Mouse (Mus musculus) embryonic facial prominence, embryonic 12.5 days (tissue): ENCODE data around the gene Rgs11. TPM values are rescaled to one million over a fixed set of nuclear protein-coding genes. Genes with fewer than 3 reads are reported as not detected.

Experiments used
- ATAC-seq: fragments of 200-750 bp; cut with Nextera tagmentation; 2 replicates; pipeline ENCODE4 v1.8.0; 2017; ENCODE audit not compliant: insufficient number of reproducible peaks, insufficient read depth, low FRiP score, low TSS enrichment
- H3K27ac ChIP-seq: fragments of 300-500 bp; sonication (generic); 2 replicates; pipeline ENCODE4 v1.5.1; 2016; ENCODE audit warnings: mild to moderate bottlenecking
- H3K27me3 ChIP-seq: fragments of 300-500 bp; sonication (generic); 2 replicates; pipeline ENCODE4 v1.6.1; 2016; ENCODE audit warnings: mild to moderate bottlenecking, moderate library complexity
- H3K36me3 ChIP-seq: fragments of 300-500 bp; sonication (generic); 2 replicates; pipeline ENCODE4 v1.6.1; 2016; ENCODE audit warnings: mild to moderate bottlenecking
- H3K4me1 ChIP-seq: fragments of 300-500 bp; sonication (generic); 2 replicates; pipeline ENCODE4 v1.6.1; 2016
- H3K4me2 ChIP-seq: fragments of 300-500 bp; sonication (generic); replicated peaks from 2 replicates; pipeline ENCODE4 v1.6.1; 2016; ENCODE audit warnings: mild to moderate bottlenecking, moderate library complexity
- H3K4me3 ChIP-seq: fragments of 300-500 bp; sonication (generic); 2 replicates; pipeline ENCODE4 v1.5.1; 2016; ENCODE audit warnings: mild to moderate bottlenecking
- H3K9ac ChIP-seq: fragments of 300-500 bp; sonication (generic); 2 replicates; pipeline ENCODE4 v1.6.1; 2016; ENCODE audit warnings: mild to moderate bottlenecking, moderate library complexity
- H3K9me3 ChIP-seq: fragments of 300-500 bp; sonication (generic); 2 replicates; pipeline ENCODE4 v1.6.1; 2016; ENCODE audit warnings: mild to moderate bottlenecking, moderate library complexity
- WGBS: fragments of 180-500 bp; shearing (Covaris S2); methylation state at CpG from one replicate; pipeline ENCODE4 v1.1.7; 2016; 5-methylcytosine and 5-hydroxymethylcytosine counted together
- polyA plus RNA-seq: library from polyadenylated mRNA; unstranded; fragments of >200 nt; fragmentation: Nextera tagmentation; extraction: Ambion mirVana; gene quantifications from 2 replicates; pipeline ENCODE4 v1.2.1, GENCODE M21; 2016

Rgs11 gene
- polyA plus RNA-seq, 1 experiment from 2014 or later: 4.9 TPM

DNA sequence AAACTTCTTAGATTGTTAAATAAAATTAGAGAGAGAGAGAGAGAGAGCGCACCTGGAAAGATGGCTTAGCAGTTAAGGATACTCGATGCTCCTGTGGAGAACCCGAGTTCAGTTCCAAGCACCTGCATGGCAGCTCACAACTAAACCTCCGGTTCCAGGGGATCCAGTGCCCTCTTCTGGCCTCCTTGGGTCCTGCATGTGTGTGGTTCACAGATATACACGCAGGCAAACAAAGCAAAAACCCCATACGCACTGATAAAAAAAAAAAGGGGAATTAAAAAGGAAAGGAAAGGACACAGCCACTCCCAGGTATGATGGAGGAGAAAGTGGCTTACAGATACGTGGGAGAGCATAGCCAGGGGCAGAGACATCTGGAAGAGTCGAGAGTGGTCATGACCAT, 30.1 kb downstream of the Rgs11 start:
- Histone ChIP-seq H3K4me2 (no peak overlapping the region), H3K4me3 (no peak overlapping the region), H3K9me3 (no peaks in the 10 kb centered on the region), H3K9ac (no peak overlapping the region), H3K27me3 (no peaks in the 10 kb centered on the region), H3K4me1 (no peaks in the 10 kb centered on the region), H3K36me3 (no peaks in the 10 kb centered on the region), H3K27ac (no peak overlapping the region)
- no peak for ATAC-seq
- WGBS: 72% methylated on average over 8 of the region's 8 CpGs

DNA sequence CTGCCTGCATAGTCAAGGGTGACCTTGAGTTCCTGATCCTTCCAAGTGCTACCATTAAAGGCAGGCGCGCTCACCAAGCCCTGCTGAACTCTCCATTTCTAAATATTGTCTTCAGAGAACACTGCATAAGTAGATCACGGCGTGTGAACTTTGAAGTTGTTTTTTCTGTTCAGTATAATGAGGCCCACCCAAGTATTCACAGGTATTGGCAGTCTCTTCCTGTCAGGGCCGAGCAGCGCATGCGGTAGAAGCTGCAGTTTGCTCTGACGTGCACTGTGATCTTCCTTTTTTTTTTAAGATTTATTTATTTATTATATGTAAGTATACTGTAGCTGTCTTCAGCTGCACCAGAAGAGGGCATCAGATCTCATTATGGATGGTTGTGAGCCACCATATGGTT, 31.6 kb downstream of the Rgs11 start:
- H3K27me3 ChIP-seq: no peaks in the 10 kb centered on the region
- no peak for ATAC-seq
- no peaks in the 10 kb centered on the region for H3K9me3 ChIP-seq
- no peak overlapping the region for H3K9ac ChIP-seq
- H3K4me1 ChIP-seq: no peaks in the 10 kb centered on the region
- H3K27ac ChIP-seq: no peak overlapping the region
- H3K36me3 ChIP-seq: no peaks in the 10 kb centered on the region
- H3K4me2 ChIP-seq: no peak overlapping the region
- no peak overlapping the region for H3K4me3 ChIP-seq
- 87% methylated on average over 8 of the region's 8 CpGs for WGBS

DNA sequence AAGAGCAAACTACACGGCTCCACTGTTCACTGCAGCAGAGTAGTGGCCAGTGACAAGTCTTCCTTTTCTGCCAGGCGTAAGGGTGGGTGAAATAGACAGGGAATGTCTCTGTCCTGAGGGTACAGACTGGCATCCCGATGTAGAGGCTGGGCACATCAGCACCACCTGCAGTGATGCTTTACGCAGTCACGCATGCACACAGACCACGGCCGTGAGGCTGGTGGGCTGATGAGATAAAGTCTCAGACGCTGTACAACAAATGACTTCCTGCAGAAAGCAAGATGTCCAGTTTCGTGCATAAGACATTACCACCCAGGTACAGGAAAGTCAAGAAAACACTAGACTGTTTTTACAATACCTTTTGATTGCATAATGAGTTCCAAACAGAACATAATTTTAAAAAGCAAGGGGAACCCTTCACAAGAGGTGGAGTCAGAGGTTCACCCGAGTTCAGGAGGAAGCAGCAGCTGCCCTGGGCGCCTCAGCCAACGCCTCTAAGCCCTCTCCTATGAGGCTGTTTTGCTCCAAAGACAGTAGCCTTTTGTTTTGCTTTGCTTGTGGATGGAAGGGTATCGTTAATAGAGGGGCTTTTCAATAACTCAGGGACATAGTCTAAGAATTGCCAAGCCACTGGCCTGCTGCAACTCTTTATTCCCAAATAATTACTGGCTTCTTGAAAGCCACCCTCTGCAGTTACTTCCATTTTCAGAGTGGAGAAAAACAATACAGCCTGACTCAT, 32.5 kb downstream of the Rgs11 start:
- Histone ChIP-seq H3K27ac (0 out of 2 replicates have a peak overlapping the region, but pooled peaks have one; percentile 47), H3K4me2 (no peak overlapping the region), H3K4me3 (no peak overlapping the region), H3K27me3 (no peaks in the 10 kb centered on the region), H3K9ac (no peak overlapping the region), H3K36me3 (no peaks in the 10 kb centered on the region), H3K9me3 (no peaks in the 10 kb centered on the region), H3K4me1 (no peaks in the 10 kb centered on the region)
- WGBS: 34% methylated on average over 13 of the region's 13 CpGs
- no peak for ATAC-seq

DNA sequence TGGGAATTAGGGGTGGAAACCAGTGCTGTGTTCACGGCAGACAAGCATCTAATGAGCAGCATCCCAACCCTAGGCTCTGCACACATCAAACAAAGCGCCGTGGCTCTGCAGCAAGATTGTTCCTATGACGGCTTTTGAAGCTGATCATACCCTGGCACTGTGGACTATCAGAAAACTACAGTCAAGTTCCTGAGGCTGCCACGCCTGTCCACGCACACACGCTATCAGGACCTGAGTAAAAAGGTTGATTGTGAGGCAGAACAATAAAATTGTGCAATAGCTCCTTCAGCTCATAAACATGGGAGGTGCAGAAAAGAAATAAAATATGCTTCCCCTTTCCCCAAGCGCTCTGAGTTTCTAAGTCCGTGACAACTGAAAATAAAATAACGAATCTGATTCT, 34.9 kb downstream of the Rgs11 start:
- Histone ChIP-seq H3K4me1 (peaks cover under 1% of the 10 kb centered on the region; the same call in 1 of the 2 replicates), H3K9me3 (no peaks in the 10 kb centered on the region), H3K9ac (no peak overlapping the region), H3K36me3 (no peaks in the 10 kb centered on the region), H3K4me2 (no peak overlapping the region), H3K4me3 (no peak overlapping the region), H3K27me3 (no peaks in the 10 kb centered on the region), H3K27ac (no peak overlapping the region)
- no peak for ATAC-seq
- WGBS: 85% methylated on average over 10 of the region's 10 CpGs

DNA sequence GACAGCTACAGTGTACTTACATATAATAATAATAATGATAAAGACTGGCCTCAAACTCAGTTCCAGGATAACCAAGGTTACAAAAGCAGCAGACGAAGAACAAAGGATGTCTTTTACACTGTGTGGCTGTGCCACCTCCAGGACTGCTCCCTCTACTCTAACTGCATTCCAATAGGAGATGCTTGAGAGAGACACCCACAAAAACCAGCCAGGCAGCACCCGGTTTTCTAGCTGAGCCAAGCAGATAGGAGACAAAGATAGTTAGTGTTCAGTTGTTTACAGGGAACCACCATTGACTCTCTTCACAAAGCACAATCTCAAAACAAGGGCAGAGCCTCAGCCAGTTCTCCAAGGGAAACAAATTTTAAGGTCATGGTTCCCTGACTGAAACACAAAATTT, 36.8 kb downstream of the Rgs11 start:
- H3K27ac ChIP-seq: no peak overlapping the region
- H3K4me2 ChIP-seq: no peak overlapping the region
- no peaks in the 10 kb centered on the region for H3K36me3 ChIP-seq
- WGBS: 73% methylated on average over 2 of the region's 2 CpGs
- no peak overlapping the region for H3K4me3 ChIP-seq
- H3K9me3 ChIP-seq: no peaks in the 10 kb centered on the region
- no peak for ATAC-seq
- H3K27me3 ChIP-seq: no peaks in the 10 kb centered on the region
- H3K4me1 ChIP-seq: peaks cover 10% of the 10 kb centered on the region; the same call in 1 of the 2 replicates
- no peak overlapping the region for H3K9ac ChIP-seq

DNA sequence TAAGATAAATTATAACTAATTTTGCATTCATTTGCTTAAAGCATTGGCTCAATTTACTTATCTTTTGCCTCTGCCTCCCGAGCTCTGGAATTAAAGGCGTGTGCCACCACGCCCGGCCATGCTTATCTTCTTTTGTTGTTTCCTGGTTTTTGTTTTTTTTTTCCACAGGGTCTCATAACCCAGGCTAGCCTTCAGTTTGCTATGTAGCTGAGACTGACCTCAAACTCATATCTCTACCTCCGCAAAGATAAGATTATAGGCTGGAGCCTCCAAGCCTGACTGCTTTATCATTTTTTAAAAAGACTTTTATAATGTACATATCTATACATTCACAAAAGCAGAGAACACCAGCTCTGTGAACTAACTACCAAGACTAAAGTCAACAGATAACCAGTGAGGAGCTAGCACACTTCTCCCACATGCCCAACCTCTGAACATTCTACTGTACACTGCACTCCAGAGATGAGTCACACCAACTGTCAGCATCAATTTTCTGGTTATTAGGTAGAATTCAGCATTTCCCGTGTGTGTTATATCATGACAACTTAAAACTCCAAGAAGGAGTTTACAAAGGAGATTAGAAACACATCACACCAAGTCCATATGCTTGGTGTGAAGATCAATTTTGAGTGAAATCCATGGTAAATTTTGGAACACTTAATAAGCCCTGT, 37.5 kb downstream of the Rgs11 start:
- no peak overlapping the region for H3K4me3 ChIP-seq
- H3K4me1 ChIP-seq: peaks cover 10% of the 10 kb centered on the region; the same call in 1 of the 2 replicates
- no peak overlapping the region for H3K9ac ChIP-seq
- ATAC-seq: no peak
- no peaks in the 10 kb centered on the region for H3K36me3 ChIP-seq
- 79% methylated on average over 6 of the region's 6 CpGs for WGBS
- H3K4me2 ChIP-seq: no peak overlapping the region
- H3K9me3 ChIP-seq: no peaks in the 10 kb centered on the region
- no peaks in the 10 kb centered on the region for H3K27me3 ChIP-seq
- no peak overlapping the region for H3K27ac ChIP-seq

DNA sequence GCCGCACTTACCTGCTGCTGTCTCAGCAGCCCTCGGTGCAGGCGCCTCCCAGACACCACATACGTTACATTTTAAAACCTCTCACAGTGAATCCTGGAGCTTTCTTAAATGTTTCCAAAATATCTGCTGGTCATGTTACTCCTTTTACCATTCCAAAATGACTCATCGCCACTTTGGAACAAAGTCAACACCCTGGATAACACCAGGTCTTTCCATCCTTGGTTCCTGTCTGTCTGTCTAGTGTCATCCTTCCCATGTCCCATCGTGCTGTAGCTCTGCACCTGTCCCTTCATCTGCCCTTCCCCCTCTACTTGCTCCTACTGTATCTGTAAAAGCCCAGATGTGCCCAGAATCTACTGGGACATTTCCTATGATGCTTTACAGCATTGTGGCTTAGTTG, 38.2 kb downstream of the Rgs11 start:
- ATAC-seq: no peak
- no peak overlapping the region for H3K4me3 ChIP-seq
- H3K9ac ChIP-seq: no peak overlapping the region
- no peaks in the 10 kb centered on the region for H3K9me3 ChIP-seq
- no peak overlapping the region for H3K4me2 ChIP-seq
- 83% methylated on average over 6 of the region's 6 CpGs for WGBS
- H3K27ac ChIP-seq: no peak overlapping the region
- H3K4me1 ChIP-seq: peaks cover 10% of the 10 kb centered on the region; the same call in 1 of the 2 replicates
- H3K36me3 ChIP-seq: no peaks in the 10 kb centered on the region
- no peaks in the 10 kb centered on the region for H3K27me3 ChIP-seq

DNA sequence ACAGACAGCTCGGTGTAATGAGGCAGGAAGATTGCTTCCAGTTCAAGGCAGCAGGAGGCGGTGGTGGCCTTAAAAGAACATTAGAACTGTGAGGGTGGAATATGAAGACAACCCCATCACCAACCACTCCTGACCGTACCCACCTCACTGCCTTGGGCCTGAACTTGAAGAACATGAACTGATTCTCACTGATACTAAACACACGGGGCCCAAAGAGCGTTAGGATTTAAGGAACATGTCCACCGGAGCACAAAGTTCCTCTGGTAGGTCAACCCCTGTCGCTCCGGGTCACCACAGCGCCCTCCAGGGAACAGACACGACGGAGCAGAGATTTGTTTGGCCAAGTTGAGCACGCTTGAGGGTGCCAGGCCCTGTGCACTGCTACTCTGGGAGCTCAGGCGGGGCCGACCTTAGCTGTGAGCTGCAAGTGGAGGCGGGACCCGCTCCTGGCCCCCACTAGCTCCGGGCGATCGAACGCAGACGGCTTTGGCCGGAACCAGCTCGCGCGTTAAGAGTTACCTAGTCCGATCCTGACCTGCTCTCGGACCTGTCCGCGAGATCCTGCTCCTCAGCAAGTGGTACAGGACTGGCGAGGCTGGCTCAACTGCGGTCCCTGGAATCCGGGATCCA, 40.8 kb downstream of the Rgs11 start:
- H3K9ac ChIP-seq: peak overlapping the region; percentile 67
- peak overlapping the region; percentile 66 for H3K27ac ChIP-seq
- peak overlapping the region; percentile 82 for H3K4me2 ChIP-seq
- no peaks in the 10 kb centered on the region for H3K27me3 ChIP-seq
- peak; percentile 79 for ATAC-seq
- no peaks in the 10 kb centered on the region for H3K36me3 ChIP-seq
- WGBS: under 1% methylated on average over 32 of the region's 32 CpGs
- H3K4me3 ChIP-seq: peak overlapping the region; percentile 60
- H3K9me3 ChIP-seq: no peaks in the 10 kb centered on the region
- H3K4me1 ChIP-seq: peaks cover 10% of the 10 kb centered on the region; the same call in 1 of the 2 replicates

DNA sequence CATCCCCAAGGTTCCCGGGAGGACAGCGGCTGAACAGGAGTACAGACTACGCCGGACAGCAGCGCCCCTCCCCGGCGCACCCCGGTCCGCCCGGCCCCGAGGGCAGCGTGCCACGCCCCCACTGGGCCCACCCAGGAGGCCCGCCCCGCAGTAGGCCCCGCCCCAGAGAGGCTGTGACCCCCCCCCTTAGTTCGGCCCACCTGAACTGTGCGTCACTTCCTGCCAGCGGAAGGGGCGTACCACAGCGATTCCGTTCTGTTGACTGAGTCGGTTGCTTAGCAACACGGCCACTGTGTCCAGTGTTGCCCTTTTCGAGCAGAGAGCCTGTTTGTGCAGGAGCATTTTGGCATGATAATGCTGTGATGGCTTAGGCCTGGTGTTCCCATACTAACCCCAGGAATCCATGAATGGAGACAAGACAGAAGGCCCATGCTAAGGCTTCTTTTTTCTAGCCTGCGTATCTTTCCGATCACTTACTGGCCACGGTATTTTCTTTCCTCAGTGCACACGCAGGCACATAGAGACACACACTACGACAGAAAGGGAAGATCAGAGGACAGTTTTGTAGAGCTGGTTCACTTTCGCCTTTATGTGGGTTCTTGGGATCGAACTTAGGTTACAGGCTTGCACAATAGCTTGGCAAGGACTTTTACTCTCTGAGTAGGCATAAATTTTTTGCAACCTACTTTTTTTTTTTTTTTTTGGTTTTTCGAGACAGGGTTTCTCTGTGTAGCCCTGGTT, 41.5 kb downstream of the Rgs11 start, which contains the start of gene Fam234a:
Gene Fam234a, minus strand, starts transcription at position 142 of the 741 bp plus-strand sequence.
- H3K4me1 ChIP-seq: peaks cover 10% of the 10 kb centered on the region; the same call in 1 of the 2 replicates
- H3K9me3 ChIP-seq: no peaks in the 10 kb centered on the region
- H3K4me3 ChIP-seq: peak within 1 kb of the TSS; percentile 60
- peak within 1 kb of the TSS; percentile 66 for H3K27ac ChIP-seq
- 7% methylated on average over 33 of the region's 33 CpGs for WGBS
- no peaks in the 10 kb centered on the region for H3K27me3 ChIP-seq
- peak within 1 kb of the TSS; percentile 67 for H3K9ac ChIP-seq
- peak; percentile 88 for ATAC-seq
- H3K4me2 ChIP-seq: peak within 1 kb of the TSS; percentile 82
- no peaks in the 10 kb centered on the region for H3K36me3 ChIP-seq

DNA sequence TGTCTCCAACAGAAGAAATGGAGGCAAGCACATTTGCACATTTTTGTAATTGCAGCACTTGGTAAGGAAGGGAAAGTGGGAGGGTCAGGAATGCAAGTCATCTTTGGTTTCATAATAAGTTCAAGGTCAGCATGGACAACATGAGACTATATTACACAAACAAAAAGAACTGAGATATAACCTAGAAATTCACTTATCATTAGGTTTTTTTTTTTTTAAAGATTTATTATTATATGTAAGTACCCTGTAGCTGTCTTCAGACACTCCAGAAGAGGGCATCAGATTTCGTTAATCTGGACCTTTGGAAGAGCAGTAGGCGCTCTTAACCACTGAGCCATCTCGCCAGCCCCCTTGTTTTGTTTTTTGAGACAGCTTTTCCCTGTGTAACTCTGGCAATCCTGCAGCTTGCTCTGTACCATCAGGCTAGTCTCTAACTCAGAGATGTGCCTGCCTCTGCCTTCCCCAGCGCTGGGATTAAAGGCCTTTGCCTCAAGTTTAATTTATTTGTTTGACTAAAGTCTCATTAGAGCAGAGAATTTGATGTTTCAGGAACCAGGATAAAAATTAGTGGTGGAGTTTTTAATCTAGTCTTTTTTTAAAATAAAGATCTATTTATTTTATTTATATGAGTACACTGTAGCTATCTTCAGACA, 49.3 kb downstream of the Rgs11 start:
- WGBS: 57% methylated on average over 4 of the region's 4 CpGs
- Histone ChIP-seq H3K27me3 (no peaks in the 10 kb centered on the region), H3K36me3 (peaks cover 9% of the 10 kb centered on the region), H3K4me1 (peaks cover 11% of the 10 kb centered on the region), H3K27ac (no peak overlapping the region; the same call in 1 of the 2 replicates), H3K9ac (no peak overlapping the region), H3K4me2 (peak overlapping the region; percentile 71), H3K4me3 (peak overlapping the region; percentile 98; the same call in 1 of the 2 replicates), H3K9me3 (no peaks in the 10 kb centered on the region)
- no peak for ATAC-seq
